Mouse (Mus musculus) brain, adult 10 weeks (tissue): ENCODE measurements around the gene Fnbp1l. TPM values are rescaled to one million over a fixed set of nuclear protein-coding genes. Genes with fewer than 3 reads are reported as not detected.

Experiments used
- polyA plus RNA-seq: library from polyadenylated mRNA; stranded (reverse); fragments of 350-450 nt; fragmentation: Illumina TruSeq; extraction: RNeasy Lipid Tissue Mini Kit (QIAGEN cat#74804); gene quantifications from one replicate; pipeline ENCODE4 v1.2.3, GENCODE M21; 2015; ENCODE audit warnings: low read depth, low replicate concordance

Fnbp1l gene
- 80.6 TPM for polyA plus RNA-seq

DNA sequence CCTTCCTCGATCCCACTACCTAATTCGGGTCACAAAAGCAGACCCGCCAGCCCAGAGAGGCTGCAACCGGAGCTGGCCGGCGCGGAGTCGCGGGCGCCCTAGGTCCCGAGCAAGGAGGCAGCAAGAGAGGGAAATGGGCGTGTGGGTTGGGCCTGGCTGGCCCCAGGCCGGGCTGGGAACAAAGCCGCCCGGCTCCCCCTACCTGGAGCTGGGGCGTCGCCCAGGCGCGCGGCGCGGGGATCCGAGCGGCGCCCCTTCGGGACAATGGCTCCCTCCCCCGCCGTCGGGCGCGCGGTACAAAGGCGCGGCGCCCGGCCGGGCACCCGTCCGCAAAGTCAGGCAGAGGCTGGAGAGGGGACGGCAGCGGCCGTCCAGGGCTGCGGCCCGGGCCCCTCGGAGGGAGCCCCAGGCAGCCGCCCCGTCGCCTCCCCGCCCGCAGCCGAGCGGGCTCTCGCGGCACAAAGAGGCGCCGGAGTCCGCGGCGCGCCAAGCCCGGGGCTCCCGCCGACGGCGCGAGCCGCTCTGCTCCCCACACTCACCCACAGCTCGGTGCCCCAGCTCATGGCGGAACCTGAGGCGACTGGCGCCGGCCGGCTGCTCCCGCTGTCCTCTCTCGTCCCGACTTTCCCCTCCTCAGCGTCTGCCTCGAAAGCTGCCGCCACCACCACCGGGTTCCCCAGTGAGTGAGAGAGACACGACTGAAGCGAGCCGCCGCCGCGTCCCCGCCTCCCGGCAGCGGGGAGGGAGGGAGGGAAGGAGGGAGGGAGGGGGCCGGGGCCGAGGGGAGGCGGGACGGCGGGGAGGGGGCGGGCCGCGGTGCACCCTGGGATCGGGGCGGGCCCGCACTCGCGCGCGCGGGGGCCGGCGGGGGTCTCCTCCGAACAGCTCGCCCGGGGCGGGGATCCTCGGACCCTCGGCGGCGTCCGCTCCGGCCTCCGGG is at the start of gene Fnbp1l:
TSS of gene Fnbp1l (minus strand) at position 725 of the 940 bp plus-strand sequence.

Other genes with a start within 250 kb of the Fnbp1l start
- 4.4 TPM for gene Pde5a, start 109.2 kb upstream of the Fnbp1l start, polyA plus RNA-seq